Mouse (Mus musculus): ENCODE results near the gene Sde2.
"Not testable (repeated sequence)": the region's sequence is repeated elsewhere in the genome, so short reads cannot be mapped to it uniquely, and the experiment has no call there.

The Sde2 gene

GRCm38 (mm10) chr1:180889172-180889571 is 38.2 kb downstream of the Sde2 start:
- DNase-seq = no peak

GRCm38 (mm10) chr1:180889841-180890240 is 38.9 kb downstream of the Sde2 start:
- DNase-seq = no peak

- no peak for DNase-seq
Measured at GRCm38 (mm10) chr1:180892808-180893207, 41.9 kb downstream of the Sde2 start, which contains the start of gene Lefty2. Gene Lefty2 (plus strand): TSS chr1:180893108.

DNA sequence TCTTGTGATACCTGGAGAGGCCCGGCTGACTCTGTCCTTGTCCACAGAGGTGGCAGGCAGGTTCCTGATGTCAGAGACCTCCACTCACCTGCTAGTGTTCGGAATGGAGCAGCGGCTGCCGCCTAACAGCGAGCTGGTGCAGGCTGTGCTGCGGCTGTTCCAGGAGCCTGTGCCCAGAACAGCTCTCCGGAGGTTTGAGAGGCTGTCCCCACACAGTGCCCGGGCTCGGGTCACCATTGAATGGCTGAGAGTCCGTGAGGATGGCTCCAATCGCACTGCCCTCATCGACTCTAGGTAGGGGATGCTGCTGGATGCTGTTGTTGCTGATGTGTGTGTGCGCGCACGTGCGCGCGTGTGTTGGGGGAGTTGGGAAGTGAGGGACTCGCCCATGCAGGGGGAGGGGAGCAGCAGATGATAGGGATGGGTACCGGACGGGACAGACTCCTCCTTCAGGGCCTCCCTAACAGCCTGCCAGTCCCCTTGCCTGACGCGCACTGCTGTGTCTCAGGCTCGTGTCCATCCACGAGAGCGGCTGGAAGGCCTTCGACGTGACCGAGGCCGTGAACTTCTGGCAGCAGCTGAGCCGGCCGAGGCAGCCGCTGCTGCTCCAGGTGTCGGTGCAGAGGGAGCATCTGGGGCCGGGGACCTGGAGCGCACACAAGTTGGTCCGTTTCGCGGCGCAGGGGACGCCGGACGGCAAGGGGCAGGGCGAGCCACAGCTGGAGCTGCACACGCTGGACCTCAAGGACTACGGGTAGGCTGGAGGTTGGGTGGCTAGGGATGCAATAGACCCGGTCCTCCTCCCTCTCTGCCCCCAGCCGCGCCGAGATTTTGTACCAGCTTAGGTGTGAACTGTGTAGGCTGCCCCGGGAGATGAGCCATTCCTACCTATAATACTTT is 43.4 kb downstream of the Sde2 start:
- not testable (repeated sequence) for DNase-seq

DNA sequence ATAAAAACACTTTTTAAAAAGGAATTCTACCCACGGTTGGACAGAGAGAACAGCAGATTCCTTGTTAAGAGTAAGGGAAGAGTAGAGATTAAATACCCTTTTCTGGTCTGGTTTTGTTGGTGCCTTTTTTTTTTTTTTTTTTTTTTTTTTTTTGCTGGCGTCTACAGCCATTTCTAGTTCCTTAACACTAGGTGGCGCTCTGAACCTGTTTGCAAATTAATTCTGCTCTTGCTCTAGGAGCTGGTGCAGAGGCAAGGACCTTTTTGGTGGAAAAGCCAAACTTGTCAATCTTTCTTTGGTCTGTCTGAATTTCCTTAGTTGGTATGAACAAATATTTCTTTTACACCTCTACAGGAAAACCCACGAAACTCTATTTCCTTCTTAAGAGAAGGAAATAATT is 50.2 kb downstream of the Sde2 start:
- peak; percentile 57 for DNase-seq

GRCm38 (mm10) chr1:180902915-180903314 is 52.0 kb downstream of the Sde2 start:
- DNase-seq = no peak

DNA sequence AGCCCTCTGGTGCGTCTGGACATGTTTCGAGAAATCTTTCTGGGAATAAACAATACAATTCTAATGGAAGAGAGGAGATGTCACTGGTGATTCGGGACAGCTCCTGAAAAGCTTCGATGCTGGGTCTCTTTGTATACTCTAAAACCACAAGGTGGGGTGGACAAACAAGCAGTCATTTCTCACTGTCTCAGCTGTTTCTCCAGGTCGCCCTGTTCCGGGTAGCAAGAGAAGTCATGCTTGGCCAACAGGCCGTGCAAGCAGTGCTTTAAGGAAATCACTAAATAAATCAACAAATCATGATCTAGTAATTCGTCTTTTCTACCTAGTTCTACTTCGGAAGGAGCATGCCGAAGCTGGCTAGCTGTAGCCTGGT is 52.7 kb downstream of the Sde2 start:
- DNase-seq = no peak

- peak; percentile 90 for DNase-seq
Measured at GRCm38 (mm10) chr1:180904039-180904814, 53.3 kb downstream of the Sde2 start, which contains the start of gene Pycr2. Gene Pycr2 (plus strand): TSS chr1:180904293.

DNA sequence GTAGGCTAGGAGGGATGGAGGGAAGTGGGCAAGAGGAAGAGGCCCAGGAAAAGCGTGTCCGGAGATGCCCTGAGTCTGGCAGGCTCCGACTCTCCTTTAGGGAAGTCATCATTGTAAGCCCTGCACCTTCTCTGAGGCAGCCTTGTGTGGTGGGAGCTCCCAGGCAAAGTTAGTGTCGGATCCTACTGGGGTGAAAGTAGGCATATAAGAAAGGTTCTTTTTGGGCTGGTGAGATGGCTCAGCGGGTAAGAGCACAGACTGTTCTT is 53.8 kb downstream of the Sde2 start:
- DNase-seq = no peak

DNA sequence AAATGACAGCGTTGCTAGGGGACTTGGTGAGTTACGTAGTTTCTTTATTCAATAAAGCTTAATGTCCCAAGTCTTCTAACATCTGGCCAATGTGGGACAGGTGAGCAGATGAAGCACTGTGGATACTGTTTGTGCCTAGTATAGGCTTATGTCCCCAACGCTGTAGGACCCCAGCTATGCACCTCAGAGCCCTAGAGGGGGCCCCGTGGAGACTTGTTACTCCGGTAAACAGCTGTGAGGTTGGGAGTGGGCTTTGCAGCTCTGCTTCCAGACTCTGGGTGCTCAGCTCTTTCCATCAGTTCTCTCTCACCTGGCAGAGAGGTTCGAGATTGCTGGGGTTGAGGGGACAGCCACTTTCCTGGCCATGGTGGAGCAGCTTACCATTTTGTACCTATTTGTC is 54.4 kb downstream of the Sde2 start:
- no peak for DNase-seq

GRCm38 (mm10) chr1:180905876-180906275 is 54.9 kb downstream of the Sde2 start:
- no peak for DNase-seq

DNA sequence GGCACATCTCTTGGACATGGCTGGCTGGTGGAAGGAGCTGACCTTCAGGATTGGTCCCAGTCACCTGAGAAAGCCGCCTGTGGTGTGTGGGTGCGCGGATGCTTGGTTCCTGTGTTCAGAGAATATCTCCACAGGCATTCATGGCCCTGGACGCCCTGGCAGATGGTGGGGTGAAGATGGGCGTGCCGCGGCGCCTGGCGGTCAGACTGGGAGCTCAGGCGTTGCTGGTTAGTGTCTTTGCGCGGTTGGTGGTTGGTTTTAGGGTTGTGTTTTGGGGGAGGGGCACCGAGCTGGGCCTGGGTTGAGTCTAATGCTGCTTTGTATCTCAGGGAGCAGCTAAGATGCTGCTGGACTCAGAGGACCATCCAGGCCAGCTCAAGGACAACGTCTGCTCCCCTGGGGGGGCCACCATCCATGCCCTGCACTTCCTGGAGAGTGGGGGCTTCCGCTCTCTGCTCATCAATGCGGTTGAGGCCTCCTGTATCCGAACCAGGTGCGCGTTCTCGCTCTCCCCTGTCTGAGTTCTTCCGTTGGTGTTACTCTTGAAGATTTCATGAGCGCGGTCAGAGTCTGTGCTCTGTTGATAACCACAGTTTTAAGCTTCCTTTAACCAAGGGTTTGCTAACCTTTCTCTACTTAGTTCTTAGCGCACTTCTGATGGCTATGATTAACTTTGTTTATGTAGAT is 55.7 kb downstream of the Sde2 start:
- DNase-seq = no peak

- no peak for DNase-seq
Measured at GRCm38 (mm10) chr1:180911138-180911537, 60.2 kb downstream of the Sde2 start.

DNA sequence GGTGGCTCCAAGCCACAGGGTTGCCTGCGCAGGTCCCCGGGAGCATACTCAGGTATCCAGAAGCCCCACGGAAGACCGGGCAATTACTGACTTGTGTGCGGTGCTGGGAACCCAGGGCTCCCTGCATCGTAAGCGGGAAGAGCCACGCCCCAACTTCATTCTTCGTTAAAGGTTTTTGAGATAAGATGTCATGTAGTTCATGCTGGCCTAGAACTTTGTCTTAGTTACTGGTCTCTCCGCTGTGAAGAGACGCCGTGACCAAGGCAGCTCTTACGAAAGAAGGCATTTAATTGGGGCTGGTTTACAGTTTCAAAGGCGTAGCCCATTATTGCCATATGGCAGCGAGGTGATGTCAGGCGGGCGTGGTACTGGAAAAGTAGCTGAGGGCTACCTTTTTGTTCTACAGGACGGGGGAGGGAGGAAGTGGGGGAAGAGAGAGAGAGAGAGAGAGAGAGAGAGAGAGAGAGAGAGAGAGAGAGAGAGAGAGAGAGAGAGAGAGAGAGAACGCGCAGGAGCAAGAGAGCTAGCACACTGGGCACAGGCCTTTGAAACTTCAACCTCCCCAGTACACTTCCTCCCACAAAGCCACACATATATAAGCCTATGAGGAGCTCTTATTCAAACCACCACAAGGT is 60.8 kb downstream of the Sde2 start:
- no peak for DNase-seq

DNA sequence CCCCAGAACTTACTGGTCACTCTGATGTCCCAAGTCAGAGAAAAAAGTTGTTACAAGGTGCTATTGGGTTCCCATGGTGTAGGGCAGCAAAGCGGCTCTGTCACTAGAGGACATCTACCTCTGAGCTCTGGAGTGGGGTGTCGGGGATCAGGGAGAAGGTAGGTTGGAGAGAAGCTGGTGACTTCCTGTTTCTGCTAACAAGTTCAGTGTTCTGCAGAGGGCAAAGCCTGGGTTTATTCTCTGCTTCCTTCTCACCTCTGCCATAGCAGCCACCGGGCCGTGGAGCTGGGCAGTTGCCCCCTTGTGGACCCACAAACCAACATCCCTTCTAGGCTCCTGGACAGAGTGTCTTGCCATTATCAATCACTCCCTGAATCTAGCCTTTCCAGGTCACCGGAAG is 61.9 kb downstream of the Sde2 start:
- DNase-seq = no peak

DNA sequence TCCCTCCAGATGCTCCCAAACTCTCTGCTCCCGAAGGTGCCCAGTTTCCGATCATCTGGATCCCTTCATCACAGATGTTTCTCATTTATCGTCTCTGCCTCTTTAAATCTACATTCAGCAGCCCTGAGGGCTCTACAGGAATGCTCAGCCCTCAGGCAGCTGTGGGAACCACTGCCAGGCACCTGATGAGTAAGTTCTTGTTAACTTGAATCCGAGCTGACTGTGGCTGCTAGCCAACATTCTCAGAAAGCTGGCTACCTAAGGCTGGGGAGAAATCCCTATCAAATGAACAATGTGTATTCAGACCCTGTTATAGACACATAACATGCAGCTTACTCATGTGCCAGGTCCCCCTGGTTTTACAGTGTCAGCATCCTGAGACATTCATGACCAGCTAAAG is 62.9 kb downstream of the Sde2 start:
- no peak for DNase-seq

GRCm38 (mm10) chr1:180916425-180916824 is 65.5 kb downstream of the Sde2 start:
- no peak for DNase-seq

- DNase-seq = no peak
Measured at GRCm38 (mm10) chr1:180917053-180917452, 66.1 kb downstream of the Sde2 start.
